Mouse (Mus musculus): ENCODE results near the gene Cd164l2.

Gene Cd164l2

GRCm38 (mm10) chr4:133244289-133244688 lies 32.4 kb downstream of the Cd164l2 start:
- in situ Hi-C loops (cut with MboI; ENCODE audit: unreplicated experiment in 2 of 2): no loop called here

- in situ Hi-C loops (cut with MboI; ENCODE audit: unreplicated experiment in 2 of 2): loop anchor here in 1 of 2 experiments (5.0 kb wide), 1 partner anchor 35 kb away; the partner anchor contains the start of genes Cd164l2 and Gpr3
Measured at GRCm38 (mm10) chr4:133247072-133247471, 35.1 kb downstream of the Cd164l2 start.

- in situ Hi-C loops (cut with MboI; ENCODE audit: unreplicated experiment in 2 of 2): loop anchor here in 1 of 2 experiments (5.0 kb wide), 1 partner anchor 36 kb away; the partner anchor contains the start of genes Cd164l2 and Gpr3
Measured at GRCm38 (mm10) chr4:133247806-133248449, 36.0 kb downstream of the Cd164l2 start.

GRCm38 (mm10) chr4:133250609-133251008 lies 38.7 kb downstream of the Cd164l2 start:
- in situ Hi-C loops (cut with MboI; ENCODE audit: unreplicated experiment in 2 of 2): loop anchor here in 1 of 2 experiments (5.0 kb wide), 1 partner anchor 33 kb away; no protein-coding TSS in a partner anchor

GRCm38 (mm10) chr4:133251214-133251613 lies 39.3 kb downstream of the Cd164l2 start:
- in situ Hi-C loops (cut with MboI; ENCODE audit: unreplicated experiment in 2 of 2): loop anchor here in 1 of 2 experiments (5.0 kb wide), 1 partner anchor 34 kb away; no protein-coding TSS in a partner anchor

GRCm38 (mm10) chr4:133252089-133252488 lies 40.2 kb downstream of the Cd164l2 start:
- in situ Hi-C loops (cut with MboI; ENCODE audit: unreplicated experiment in 2 of 2): loop anchor here in 1 of 2 experiments (5.0 kb wide), 1 partner anchor 35 kb away; no protein-coding TSS in a partner anchor

- in situ Hi-C loops (cut with MboI; ENCODE audit: unreplicated experiment in 2 of 2): loop anchor here in 1 of 2 experiments (5.0 kb wide), 1 partner anchor 36 kb away; no protein-coding TSS in a partner anchor
Measured at GRCm38 (mm10) chr4:133253412-133253811, 41.5 kb downstream of the Cd164l2 start.

GRCm38 (mm10) chr4:133255392-133255791 lies 43.5 kb downstream of the Cd164l2 start:
- in situ Hi-C loops (cut with MboI; ENCODE audit: unreplicated experiment in 2 of 2): no loop called here

- in situ Hi-C loops (cut with MboI; ENCODE audit: unreplicated experiment in 2 of 2): no loop called here
Measured at GRCm38 (mm10) chr4:133256820-133257219, 44.9 kb downstream of the Cd164l2 start.

GRCm38 (mm10) chr4:133257230-133257629 lies 45.3 kb downstream of the Cd164l2 start:
- in situ Hi-C loops (cut with MboI; ENCODE audit: unreplicated experiment in 2 of 2): no loop called here

- in situ Hi-C loops (cut with MboI; ENCODE audit: unreplicated experiment in 2 of 2): no loop called here
Measured at GRCm38 (mm10) chr4:133257798-133258408, 46.0 kb downstream of the Cd164l2 start.

GRCm38 (mm10) chr4:133261641-133262374 lies 49.9 kb downstream of the Cd164l2 start:
- in situ Hi-C loops (cut with MboI; ENCODE audit: unreplicated experiment in 2 of 2): no loop called here

GRCm38 (mm10) chr4:133262375-133262765 lies 50.4 kb downstream of the Cd164l2 start:
- in situ Hi-C loops (cut with MboI; ENCODE audit: unreplicated experiment in 2 of 2): no loop called here

GRCm38 (mm10) chr4:133262882-133263281 lies 51.0 kb downstream of the Cd164l2 start, which contains the start of gene Sytl1:
Sytl1 (minus strand) TSS chr4:133263113.
- in situ Hi-C loops (cut with MboI; ENCODE audit: unreplicated experiment in 2 of 2): no loop called here

- in situ Hi-C loops (cut with MboI; ENCODE audit: unreplicated experiment in 2 of 2): no loop called here
Measured at GRCm38 (mm10) chr4:133263756-133264155, 51.8 kb downstream of the Cd164l2 start.

GRCm38 (mm10) chr4:133264559-133264958 lies 52.6 kb downstream of the Cd164l2 start:
- in situ Hi-C loops (cut with MboI; ENCODE audit: unreplicated experiment in 2 of 2): no loop called here

GRCm38 (mm10) chr4:133265297-133265696 lies 53.4 kb downstream of the Cd164l2 start:
- in situ Hi-C loops (cut with MboI; ENCODE audit: unreplicated experiment in 2 of 2): no loop called here

GRCm38 (mm10) chr4:133265759-133266158 lies 53.8 kb downstream of the Cd164l2 start:
- in situ Hi-C loops (cut with MboI; ENCODE audit: unreplicated experiment in 2 of 2): no loop called here

GRCm38 (mm10) chr4:133266248-133266880 lies 54.4 kb downstream of the Cd164l2 start:
- in situ Hi-C loops (cut with MboI; ENCODE audit: unreplicated experiment in 2 of 2): no loop called here

GRCm38 (mm10) chr4:133268931-133269330 lies 57.0 kb downstream of the Cd164l2 start:
- in situ Hi-C loops (cut with MboI; ENCODE audit: unreplicated experiment in 2 of 2): no loop called here

Measured in v-Abl transformed pro-B cells (cell line).